Mouse (Mus musculus) kidney, adult 2 months (tissue): ENCODE data around the gene Klk4.

ENCODE experiments used
- CTCF ChIP-seq: fragments of 200-500 bp; conservative IDR thresholded peaks from 2 replicates; pipeline ENCODE4 v1.5.1; 2011; ENCODE audit warnings: low read depth, mild to moderate bottlenecking, control low read depth, low read length, moderate library complexity, mixed read lengths; ENCODE audit not compliant: insufficient read depth, insufficient read length
- POLR2A ChIP-seq: fragments of 200-500 bp; IDR thresholded peaks from one replicate; pipeline ENCODE4 v1.6.1; 2011; ENCODE audit warnings: low read depth, low read length, control low read depth

DNA sequence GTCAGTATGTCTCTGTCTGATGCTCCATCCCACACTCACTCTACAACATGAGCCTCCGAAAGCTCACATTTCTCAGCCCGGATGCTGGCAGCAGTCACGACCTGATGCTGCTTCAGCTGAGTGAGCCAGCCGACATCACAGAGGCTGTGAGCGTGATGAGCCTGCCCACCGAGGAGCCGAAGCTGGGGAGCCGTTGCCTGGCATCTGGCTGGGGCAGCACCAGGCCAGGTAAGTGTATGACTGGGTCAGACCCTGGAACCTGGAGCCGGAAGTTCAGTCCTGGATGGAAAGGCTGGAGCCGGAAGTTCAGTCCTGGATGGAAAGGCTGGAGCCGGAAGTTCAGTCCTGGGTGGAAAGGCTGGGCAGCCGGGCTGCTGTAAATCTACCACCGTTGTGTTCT lies 37.5 kb downstream of the Klk4 start:
- TF ChIP-seq CTCF (no peak), POLR2A (no peak)
